Mouse (Mus musculus): ENCODE data around the gene Fthl17a.

The Fthl17a gene

GRCm38 (mm10) chrX:85249379-85249778 is at the start of gene Fthl17a:
Gene Fthl17a (plus strand): TSS chrX:85249679.
- DNase-seq (ENCODE audit: low read depth, low spot score) = no peak

- DNase-seq (ENCODE audit: low read depth, low spot score) = no peak
These were observed 42.5 kb upstream of the Fthl17a start for GRCm38 (mm10) chrX:85207001-85207400.

- DNase-seq (ENCODE audit: low read depth, low spot score) = peak; percentile 0
These were observed 22.6 kb upstream of the Fthl17a start for GRCm38 (mm10) chrX:85226883-85227282.

GRCm38 (mm10) chrX:85271821-85272220 is 22.3 kb downstream of the Fthl17a start:
- no peak for DNase-seq (ENCODE audit: low read depth, low spot score)

- no peak for DNase-seq (ENCODE audit: low read depth, low spot score)
These were observed 22.8 kb downstream of the Fthl17a start for GRCm38 (mm10) chrX:85272296-85272695.

GRCm38 (mm10) chrX:85289846-85290245 is 40.4 kb downstream of the Fthl17a start:
- no peak for DNase-seq (ENCODE audit: low read depth, low spot score)

GRCm38 (mm10) chrX:85292781-85293180 is 43.3 kb downstream of the Fthl17a start:
- DNase-seq (ENCODE audit: low read depth, low spot score) = no peak

- no peak for DNase-seq (ENCODE audit: low read depth, low spot score)
These were observed 44.5 kb downstream of the Fthl17a start for GRCm38 (mm10) chrX:85294001-85294400.

- no peak for DNase-seq (ENCODE audit: low read depth, low spot score)
These were observed 55.2 kb downstream of the Fthl17a start for GRCm38 (mm10) chrX:85304674-85305073.

GRCm38 (mm10) chrX:85318576-85318975 is 69.1 kb downstream of the Fthl17a start:
- DNase-seq (ENCODE audit: low read depth, low spot score) = no peak

- DNase-seq (ENCODE audit: low read depth, low spot score) = peak; percentile 0
These were observed 69.7 kb downstream of the Fthl17a start for GRCm38 (mm10) chrX:85319193-85319592.
